Mouse (Mus musculus): ENCODE measurements at regions not wholly inside any gene's neighbourhood (a gene's known extent, or its start where the extent isn't known, plus 50 kb on each side); places are given as distances from the start of the nearest gene placed in this dataset.

GRCm38 (mm10) chr4:114351282-114351681 is 55.2 kb upstream of the Trabd2b start:
- intact Hi-C loops (cut with DNase I), result no loop called here
- no peak for DNase-seq

- no peak for DNase-seq
- intact Hi-C loops (cut with DNase I), result no loop called here
Measured at GRCm38 (mm10) chr4:114353058-114353457, 53.5 kb upstream of the Trabd2b start.
